Mouse (Mus musculus): ENCODE data around the gene Kdm2b.

- TF ChIP-seq CTCF (IDR thresholded peaks at IDR 0.05; ENCODE audit: control insufficient read depth, insufficient read depth, low read length): no peak
- TF ChIP-seq POLR2A (IDR thresholded peaks at IDR 0.05; ENCODE audit: borderline replicate concordance, control insufficient read depth, low read depth, low read length): no peak
These were observed 71.5 kb downstream of the Kdm2b start for GRCm38 (mm10) chr5:122917982-122918711.
